Mouse (Mus musculus): ENCODE measurements around the gene Gm7982. TPM values are rescaled to one million over a fixed set of nuclear protein-coding genes. Genes with fewer than 3 reads are reported as not detected.
"Not testable (repeated sequence)": the region's sequence is repeated elsewhere in the genome, so short reads cannot be mapped to it uniquely, and the experiment has no call there.

The Gm7982 gene
- not detected in 2 replicates for polyA plus RNA-seq (2014; fragmentation: Nextera tagmentation; extraction: Ambion mirVana)

- not testable (repeated sequence) for H3K9ac ChIP-seq (ENCODE audit: low read length); ATAC-seq (replicated peaks; ENCODE audit: low FRiP score, low TSS enrichment, low read depth); H3K27me3 ChIP-seq (replicated peaks; ENCODE audit: control insufficient read depth, insufficient read depth, low read length); H3K4me2 ChIP-seq (ENCODE audit: low read length); H3K36me3 ChIP-seq (ENCODE audit: control insufficient read depth, insufficient read depth, low read length); H3K4me3 ChIP-seq (ENCODE audit: low read depth, low read length); H3K9me3 ChIP-seq (ENCODE audit: control insufficient read depth, low read length); DNase-seq (ENCODE audit: low spot score); H3K4me1 ChIP-seq (replicated peaks; ENCODE audit: control insufficient read depth, insufficient read depth, low read length); H3K27ac ChIP-seq (ENCODE audit: low read depth)
- no CpG with 5 or more reads among the region's 3 CpGs for WGBS
Observed at GRCm38 (mm10) chr5:95741714-95742113, at the start of gene Gm7982. TSS of gene Gm7982 (plus strand) at chr5:95742014.

GRCm38 (mm10) chr5:95736073-95736472 is 5.7 kb upstream of the Gm7982 start, which contains the start of gene Gm7978:
TSS of gene Gm7978 (minus strand) at chr5:95736173.
- no CpG with 5 or more reads among the region's 1 CpGs for WGBS
- H3K9me3 ChIP-seq (ENCODE audit: control insufficient read depth, low read length); H3K27ac ChIP-seq (ENCODE audit: low read depth); H3K27me3 ChIP-seq (replicated peaks; ENCODE audit: control insufficient read depth, insufficient read depth, low read length); H3K9ac ChIP-seq (ENCODE audit: low read length); DNase-seq (ENCODE audit: low spot score); H3K4me2 ChIP-seq (ENCODE audit: low read length); H3K4me1 ChIP-seq (replicated peaks; ENCODE audit: control insufficient read depth, insufficient read depth, low read length); ATAC-seq (replicated peaks; ENCODE audit: low FRiP score, low TSS enrichment, low read depth); H3K36me3 ChIP-seq (ENCODE audit: control insufficient read depth, insufficient read depth, low read length); H3K4me3 ChIP-seq (ENCODE audit: low read depth, low read length): not testable (repeated sequence)

GRCm38 (mm10) chr5:95775690-95776089 is 33.9 kb downstream of the Gm7982 start, which contains the start of gene E330014E10Rik:
TSS of gene E330014E10Rik (plus strand) at chr5:95775990.
- H3K27ac ChIP-seq (ENCODE audit: low read depth); H3K36me3 ChIP-seq (ENCODE audit: control insufficient read depth, insufficient read depth, low read length); H3K9me3 ChIP-seq (ENCODE audit: control insufficient read depth, low read length); ATAC-seq (replicated peaks; ENCODE audit: low FRiP score, low TSS enrichment, low read depth); H3K4me2 ChIP-seq (ENCODE audit: low read length); H3K4me1 ChIP-seq (replicated peaks; ENCODE audit: control insufficient read depth, insufficient read depth, low read length); H3K4me3 ChIP-seq (ENCODE audit: low read depth, low read length); H3K9ac ChIP-seq (ENCODE audit: low read length); H3K27me3 ChIP-seq (replicated peaks; ENCODE audit: control insufficient read depth, insufficient read depth, low read length); DNase-seq (ENCODE audit: low spot score): not testable (repeated sequence)
- WGBS = no CpG with 5 or more reads among the region's 2 CpGs

Other genes starting within 250 kb of the Gm7982 start
- gene Gm3286, start 231.3 kb upstream of the Gm7982 start, polyA plus RNA-seq (2014; fragmentation: Nextera tagmentation; extraction: Ambion mirVana) = not detected in 2 replicates
- gene Gm7971, start 147.1 kb upstream of the Gm7982 start, polyA plus RNA-seq (2014; fragmentation: Nextera tagmentation; extraction: Ambion mirVana) = not detected in 2 replicates
- gene Gm7978, start 5.8 kb upstream of the Gm7982 start, polyA plus RNA-seq (2014; fragmentation: Nextera tagmentation; extraction: Ambion mirVana) = not detected in 2 replicates
- gene E330014E10Rik, start 34.0 kb downstream of the Gm7982 start, polyA plus RNA-seq (2014; fragmentation: Nextera tagmentation; extraction: Ambion mirVana) = not detected in 2 replicates
- 42.9 and 43.7 TPM in 2 replicates for gene Cxcl13, start 214.9 kb downstream of the Gm7982 start, polyA plus RNA-seq (2014; fragmentation: Nextera tagmentation; extraction: Ambion mirVana)